In genomic region chr2:31173290-31173689, GRCm38 (mm10) we compare ENCODE assay signal across 12 mouse cellular contexts. TPM values are rescaled to one million over a fixed set of nuclear protein-coding genes. Genes with fewer than 3 reads are reported as not detected.
DNase-seq lines count a peak whose midpoint lies in the region; ATAC-seq and TF ChIP-seq lines count a peak whose summit lies in the region.
"Had no signal": no experiment of that assay in that cellular context is flagged by ENCODE, and none has a peak within 500 bp of the region (broad histone marks: within the 10 kb centered on the region; RNA-seq: fewer than 3 reads in every experiment).

No protein-coding gene starts in this region.

- 48% methylated on average over 4 of the region's 4 CpGs for whole genome bisulfite sequencing in lung, embryonic 16.5 days

- H3K4me3 ChIP-seq in gastrocnemius, adult 2 months: no peak overlapping the region
- no peak overlapping the region for H3K4me3 ChIP-seq in lung, embryonic 16.5 days (ENCODE audit: low read length)
- H3K4me3 ChIP-seq: heart, embryonic 12.5 days had no signal

- intact Hi-C loops in gastrocnemius, adult 2 months (cut with DNase I): no loop called here
- intact Hi-C loops in gastrocnemius, postnatal 14 days (cut with DNase I; ENCODE audit: low total_unique reads): no loop called here

- peaks cover 64% of the 10 kb centered on the region for H3K36me3 ChIP-seq in lung, embryonic 16.5 days (ENCODE audit: control insufficient read depth, insufficient read depth, low read length)

- H3K9me3 ChIP-seq in lung, embryonic 16.5 days (ENCODE audit: control insufficient read depth, low read length): no peaks in the 10 kb centered on the region
- H3K9me3 ChIP-seq: heart, embryonic 12.5 days had no signal

- ATAC-seq in lung, embryonic 16.5 days (ENCODE audit: low read depth): peak; percentile 53; the same call in 1 of the 2 replicates

- no peak overlapping the region for H3K9ac ChIP-seq in lung, embryonic 16.5 days (ENCODE audit: low read length)
- H3K9ac ChIP-seq: heart, embryonic 12.5 days had no signal

- no peak overlapping the region for H3K4me2 ChIP-seq in lung, embryonic 16.5 days (ENCODE audit: low read depth, low read length)
- H3K4me2 ChIP-seq: heart, embryonic 12.5 days; midbrain, embryonic 11.5 days had no signal

- H3K27me3 ChIP-seq in lung, embryonic 16.5 days (ENCODE audit: control insufficient read depth, insufficient read depth, low read depth, low read length): no peaks in the 10 kb centered on the region
- H3K27me3 ChIP-seq: heart, embryonic 12.5 days had no signal

- no peak for DNase-seq in gastrocnemius, adult 2 months
- DNase-seq in gastrocnemius, postnatal 14 days: no peak
- DNase-seq in thymus, postnatal 0 days (ENCODE audit: low spot score): peak; percentile 18
- no peak for DNase-seq in thymus, postnatal 36 days
- no peak for DNase-seq in neural tube, embryonic 10.5 days (ENCODE audit: extremely low spot score, low spot score)
- no peak for DNase-seq in layer of hippocampus, postnatal 36 days
- DNase-seq in gastrocnemius, adult 8-10 months (ENCODE audit: low spot score in 2 of 2): no peak
- DNase-seq: cerebellum, adult 11 months; kidney, adult 9 months had no signal

- TF ChIP-seq CTCF in gastrocnemius, adult 2 months (IDR thresholded peaks at IDR 0.05): peak; percentile 35

- H3K27ac ChIP-seq in gastrocnemius, adult 2 months: no peak overlapping the region
- no peak overlapping the region for H3K27ac ChIP-seq in lung, embryonic 16.5 days (ENCODE audit: low read length)

- H3K4me1 ChIP-seq in lung, embryonic 16.5 days (replicated peaks; ENCODE audit: control insufficient read depth, insufficient read depth, low read length): peaks cover 11% of the 10 kb centered on the region

RNA-seq across cellular contexts. Expression of gene Gpr107, which starts 21.2 kb away (rescaled TPM):
- total RNA-seq in gastrocnemius, adult 2 months (2021): 10 to 100 TPM; 24.5 to 29.0 TPM
- 10 to 100 TPM; 24.7 to 25.2 TPM for total RNA-seq in gastrocnemius, postnatal 14 days (2021)
- polyA plus RNA-seq in thymus, postnatal 0 days (2015; fragmentation: Nextera tagmentation; extraction: Ambion mirVana): 21.7 and 24.1 TPM in 2 replicates
- 32.2 and 34.3 TPM in 2 replicates for polyA plus RNA-seq in lung, embryonic 16.5 days (2015; fragmentation: Nextera tagmentation; extraction: Ambion mirVana)
- 10 to 100 TPM; 41.7 to 47.4 TPM for total RNA-seq in layer of hippocampus, postnatal 36 days (2021)
- 10 to 100 TPM; 23.1 to 26.2 (median 24.2) TPM for total RNA-seq in gastrocnemius, adult 8-10 months (2022)

RNA-seq across cellular contexts. Expression of gene Fnbp1, which starts 31.5 kb away (rescaled TPM):
- total RNA-seq in gastrocnemius, adult 2 months (2021): 10 to 100 TPM in 1 of 2 experiments, 1 to 10 TPM in 1; 7.9 to 13.2 TPM
- 10 to 100 TPM; 16.5 to 21.1 TPM for total RNA-seq in gastrocnemius, postnatal 14 days (2021)
- polyA plus RNA-seq in thymus, postnatal 0 days (2015; fragmentation: Nextera tagmentation; extraction: Ambion mirVana): 45.6 and 59.9 TPM in 2 replicates
- polyA plus RNA-seq in lung, embryonic 16.5 days (2015; fragmentation: Nextera tagmentation; extraction: Ambion mirVana): 15.6 and 18.1 TPM in 2 replicates
- 100 to 1,000 TPM; 104 to 118 TPM for total RNA-seq in layer of hippocampus, postnatal 36 days (2021)
- 1 to 10 TPM; 4.1 to 10.0 (median 7.6) TPM for total RNA-seq in gastrocnemius, adult 8-10 months (2022)

Comparison
In these comparisons a context has a peak if more than half of its experiments do, and no peak if none do; other contexts are left out.
1. RNA of gene Fnbp1, which starts 31.5 kb away (total RNA-seq): 104 to 118 TPM in layer of hippocampus, postnatal 36 days; 16.5 to 21.1 TPM in gastrocnemius, postnatal 14 days, 7.9 to 13.2 TPM in gastrocnemius, adult 2 months and 4.1 to 10.0 TPM in gastrocnemius, adult 8-10 months; every median in the first group is over 4 times any median in the second.